Mouse (Mus musculus) forebrain, embryonic 14.5 days (tissue): ENCODE results near the gene Cybc1. TPM values are rescaled to one million over a fixed set of nuclear protein-coding genes. Genes with fewer than 3 reads are reported as not detected.

Experiments used
- ATAC-seq: fragments of 200-750 bp; cut with Nextera tagmentation; 2 replicates; pipeline ENCODE4 v1.8.0; 2017; ENCODE audit warnings: mild to moderate bottlenecking, moderate library complexity
- DNase-seq: peaks from one replicate; pipeline ENCODE4 v3.0.0-alpha.2; 2015; ENCODE audit warnings: low spot score
- H3K27ac ChIP-seq: fragments of 300-500 bp; sonication (generic); 2 replicates; pipeline ENCODE4 v1.5.1; 2014; ENCODE audit warnings: low read depth, mild to moderate bottlenecking, control low read depth, low read length, moderate library complexity
- H3K27me3 ChIP-seq: fragments of 300-500 bp; sonication (generic); replicated peaks from 2 replicates; pipeline ENCODE4 v1.6.1; 2014; ENCODE audit warnings: low read length, control low read depth, mixed read lengths; ENCODE audit not compliant: control insufficient read depth, insufficient read depth
- H3K36me3 ChIP-seq: fragments of 300-500 bp; sonication (generic); 2 replicates; pipeline ENCODE4 v1.6.1; 2014; ENCODE audit warnings: low read length, control low read depth; ENCODE audit not compliant: control insufficient read depth, insufficient read depth
- H3K4me1 ChIP-seq: fragments of 300-500 bp; sonication (generic); 2 replicates; pipeline ENCODE4 v1.6.1; 2014; ENCODE audit warnings: antibody characterized with exemption, low read length, control low read depth; ENCODE audit not compliant: control insufficient read depth, insufficient read depth
- H3K4me2 ChIP-seq: fragments of 300-500 bp; sonication (generic); 2 replicates; pipeline ENCODE4 v1.6.1; 2014; ENCODE audit warnings: mild to moderate bottlenecking, control low read depth, low read length
- H3K4me3 ChIP-seq: fragments of 300-500 bp; sonication (generic); 2 replicates; pipeline ENCODE4 v1.5.1; 2014; ENCODE audit warnings: low read depth, low read length, control low read depth
- H3K9ac ChIP-seq: fragments of 300-500 bp; sonication (generic); 2 replicates; pipeline ENCODE4 v1.6.1; 2014; ENCODE audit warnings: mild to moderate bottlenecking, low read length, control low read depth, moderate library complexity
- H3K9me3 ChIP-seq: fragments of 300-500 bp; sonication (generic); replicated peaks from 2 replicates; pipeline ENCODE4 v1.6.1; 2016; ENCODE audit warnings: low read length, control low read depth, mixed read lengths; ENCODE audit not compliant: control insufficient read depth
- WGBS: fragments of 180-500 bp; shearing (Covaris S2); extraction: QIAGEN DNeasy Blood & Tissue Kit; methylation state at CpG from one replicate; pipeline ENCODE4 v1.1.7; 2014; 5-methylcytosine and 5-hydroxymethylcytosine counted together
- polyA plus RNA-seq: library from polyadenylated mRNA; unstranded; fragments of >200 nt; fragmentation: Nextera tagmentation; extraction: Ambion mirVana; gene quantifications from 2 replicates; pipeline ENCODE4 v1.2.1, GENCODE M21; 2014

Cybc1 gene
- polyA plus RNA-seq, 1 experiment from 2014 or later, result 46.0 TPM

GRCm38 (mm10) chr11:121199851-121200250 lies 29.3 kb downstream of the Cybc1 start:
- peaks cover 4% of the 10 kb centered on the region; the same call in 1 of the 2 replicates for H3K4me1 ChIP-seq
- no peak for ATAC-seq
- 71% methylated on average over 4 of the region's 4 CpGs for WGBS
- H3K4me2 ChIP-seq, result no peak overlapping the region
- H3K4me3 ChIP-seq, result no peak overlapping the region
- no peak for DNase-seq
- H3K9me3 ChIP-seq, result no peaks in the 10 kb centered on the region
- no peaks in the 10 kb centered on the region for H3K27me3 ChIP-seq
- H3K9ac ChIP-seq, result no peak overlapping the region
- H3K27ac ChIP-seq, result no peak overlapping the region
- peaks cover 7% of the 10 kb centered on the region for H3K36me3 ChIP-seq

GRCm38 (mm10) chr11:121198622-121199021 lies 30.5 kb downstream of the Cybc1 start:
- Histone ChIP-seq H3K9me3 (no peaks in the 10 kb centered on the region), H3K4me3 (no peak overlapping the region), H3K4me2 (no peak overlapping the region), H3K36me3 (peaks cover 11% of the 10 kb centered on the region), H3K4me1 (peaks cover under 1% of the 10 kb centered on the region; the same call in 1 of the 2 replicates), H3K27ac (no peak overlapping the region), H3K27me3 (no peaks in the 10 kb centered on the region), H3K9ac (no peak overlapping the region)
- DNase-seq, result no peak
- WGBS, result 69% methylated on average over 2 of the region's 2 CpGs
- ATAC-seq, result no peak

- WGBS, result 80% methylated on average over 3 of the region's 3 CpGs
- ATAC-seq, result no peak
- H3K9ac ChIP-seq, result no peak overlapping the region
- no peaks in the 10 kb centered on the region for H3K4me1 ChIP-seq
- no peak overlapping the region for H3K4me3 ChIP-seq
- no peak overlapping the region for H3K4me2 ChIP-seq
- no peaks in the 10 kb centered on the region for H3K27me3 ChIP-seq
- H3K9me3 ChIP-seq, result no peaks in the 10 kb centered on the region
- DNase-seq, result no peak
- no peak overlapping the region for H3K27ac ChIP-seq
- peaks cover 11% of the 10 kb centered on the region for H3K36me3 ChIP-seq
Measured at GRCm38 (mm10) chr11:121193415-121193814, 35.7 kb downstream of the Cybc1 start.

DNA sequence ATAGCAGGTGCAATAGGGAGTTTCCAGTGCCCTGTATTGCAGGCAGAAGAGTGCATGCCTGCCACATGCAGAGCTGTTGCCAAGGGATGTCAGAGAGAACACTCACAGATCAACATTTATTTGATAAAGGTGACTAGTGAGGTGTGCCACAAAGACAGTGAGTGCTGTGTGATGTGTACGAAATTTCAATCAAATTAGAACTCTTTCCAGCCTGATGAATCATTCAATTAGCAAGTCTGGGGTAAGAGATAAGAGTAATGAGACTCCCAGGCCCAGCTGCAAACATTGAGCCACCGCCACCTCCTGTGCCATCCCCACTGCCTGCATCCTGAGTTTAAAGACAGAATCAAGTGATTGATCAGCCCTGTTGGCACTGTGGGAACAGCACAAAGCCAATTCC lies 36.4 kb downstream of the Cybc1 start:
- H3K4me1 ChIP-seq, result no peaks in the 10 kb centered on the region
- H3K27ac ChIP-seq, result no peak overlapping the region
- H3K9me3 ChIP-seq, result no peaks in the 10 kb centered on the region
- H3K27me3 ChIP-seq, result no peaks in the 10 kb centered on the region
- 78% methylated on average over 2 of the region's 2 CpGs for WGBS
- peaks cover 11% of the 10 kb centered on the region for H3K36me3 ChIP-seq
- DNase-seq (no peak), ATAC-seq (no peak)
- no peak overlapping the region for H3K4me2 ChIP-seq
- no peak overlapping the region for H3K4me3 ChIP-seq
- no peak overlapping the region for H3K9ac ChIP-seq

DNA sequence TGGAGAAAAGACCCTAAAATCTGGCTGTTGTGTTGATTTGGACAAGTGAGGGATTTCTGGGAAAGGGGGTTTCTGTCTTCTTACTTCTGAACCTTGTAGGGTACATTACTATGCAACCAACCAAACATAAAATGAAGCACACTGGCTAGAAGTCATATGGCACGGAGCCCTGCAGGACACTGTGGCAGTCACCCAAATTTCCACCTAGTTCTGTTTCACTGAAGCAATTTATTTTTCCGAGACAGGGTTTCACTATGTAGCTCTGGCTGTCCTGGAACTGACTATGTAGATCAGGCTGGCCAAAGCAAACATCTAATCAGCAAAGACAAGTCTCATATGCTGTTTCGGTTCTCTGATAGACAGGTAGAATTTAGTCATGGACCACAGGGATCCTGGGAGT lies 39.4 kb downstream of the Cybc1 start:
- no peaks in the 10 kb centered on the region for H3K27me3 ChIP-seq
- H3K36me3 ChIP-seq, result peaks cover 2% of the 10 kb centered on the region; the same call in 1 of the 2 replicates
- H3K4me3 ChIP-seq, result no peak overlapping the region
- no peak overlapping the region for H3K9ac ChIP-seq
- no peak overlapping the region for H3K27ac ChIP-seq
- 87% methylated on average over 3 of the region's 3 CpGs for WGBS
- no peaks in the 10 kb centered on the region for H3K4me1 ChIP-seq
- no peak overlapping the region for H3K4me2 ChIP-seq
- ATAC-seq, result no peak
- H3K9me3 ChIP-seq, result no peaks in the 10 kb centered on the region
- DNase-seq, result no peak

GRCm38 (mm10) chr11:121176285-121177270 lies 52.5 kb downstream of the Cybc1 start:
- H3K36me3 ChIP-seq, result no peaks in the 10 kb centered on the region
- no peak overlapping the region for H3K9ac ChIP-seq
- ATAC-seq (0 out of 2 replicates have a peak, but pooled peaks have one; percentile 46), DNase-seq (peak; percentile 65)
- H3K9me3 ChIP-seq, result no peaks in the 10 kb centered on the region
- H3K4me2 ChIP-seq, result no peak overlapping the region
- H3K4me1 ChIP-seq, result peaks cover 5% of the 10 kb centered on the region
- H3K4me3 ChIP-seq, result no peak overlapping the region
- no peaks in the 10 kb centered on the region for H3K27me3 ChIP-seq
- H3K27ac ChIP-seq, result no peak overlapping the region
- WGBS, result 61% methylated on average over 12 of the region's 12 CpGs

- Histone ChIP-seq H3K36me3 (no peaks in the 10 kb centered on the region), H3K9me3 (no peaks in the 10 kb centered on the region), H3K4me2 (no peak overlapping the region), H3K27me3 (no peaks in the 10 kb centered on the region), H3K9ac (no peak overlapping the region), H3K27ac (no peak overlapping the region), H3K4me3 (no peak overlapping the region), H3K4me1 (peaks cover 5% of the 10 kb centered on the region)
- peak; percentile 28 for DNase-seq
- no peak for ATAC-seq
- 36% methylated on average over 3 of the region's 3 CpGs for WGBS
Measured at GRCm38 (mm10) chr11:121174234-121174633, 54.9 kb downstream of the Cybc1 start.

DNA sequence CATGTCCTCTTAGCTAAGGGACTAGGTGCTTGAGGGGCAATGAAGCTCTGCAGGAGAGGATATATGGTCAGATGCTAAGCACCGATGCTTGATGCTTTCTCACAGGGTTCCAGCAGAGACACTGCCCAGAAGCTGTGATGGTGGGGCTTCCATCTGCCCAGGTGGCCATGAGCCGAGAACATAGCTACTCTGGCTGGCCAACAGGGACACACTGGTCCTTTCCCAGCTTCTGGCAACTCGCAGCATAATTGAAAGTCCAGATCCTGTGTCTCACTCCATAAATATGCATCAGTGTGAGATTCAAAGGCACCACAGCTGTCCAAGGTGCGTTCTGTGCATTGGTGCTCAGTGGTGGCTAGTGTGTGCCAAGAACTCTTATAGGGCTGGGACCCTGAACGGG lies 55.9 kb downstream of the Cybc1 start:
- DNase-seq (no peak), ATAC-seq (no peak)
- Histone ChIP-seq H3K4me3 (no peak overlapping the region), H3K4me2 (no peak overlapping the region), H3K4me1 (peaks cover 5% of the 10 kb centered on the region), H3K9me3 (no peaks in the 10 kb centered on the region), H3K27me3 (no peaks in the 10 kb centered on the region), H3K9ac (no peak overlapping the region), H3K27ac (no peak overlapping the region), H3K36me3 (no peaks in the 10 kb centered on the region)
- WGBS, result 79% methylated on average over 5 of the region's 5 CpGs
